Mouse (Mus musculus) C2C12 (cell line): ENCODE data around the gene Hist3h2ba. TPM values are rescaled to one million over a fixed set of nuclear protein-coding genes. Genes with fewer than 3 reads are reported as not detected.

ENCODE experiments used
- H3K27me3 ChIP-seq: one replicate; pipeline ENCODE4 v1.6.1; 2011; ENCODE audit not compliant: control insufficient read depth, insufficient read depth, insufficient read length
- H3K36me3 ChIP-seq: one replicate; pipeline ENCODE4 v1.6.1; 2011; ENCODE audit not compliant: control insufficient read depth, insufficient read depth
- H3K4me3 ChIP-seq: one replicate; pipeline ENCODE4 v1.5.1; 2011; ENCODE audit warnings: mild to moderate bottlenecking, control low read depth; ENCODE audit not compliant: poor library complexity, insufficient read depth, severe bottlenecking
- H3K79me2 ChIP-seq: one replicate; pipeline ENCODE4 v1.6.1; 2011; ENCODE audit not compliant: control insufficient read depth, insufficient read depth
- H3K79me3 ChIP-seq: one replicate; pipeline ENCODE4 v1.6.1; 2011; ENCODE audit warnings: low read depth, control low read depth
- H3ac ChIP-seq: one replicate; pipeline ENCODE3; 2011; ENCODE audit warnings: low read depth; ENCODE audit not compliant: control insufficient read depth, insufficient read length
- CEBPB ChIP-seq: IDR thresholded peaks from one replicate; pipeline ENCODE4 v1.6.1; 2011; ENCODE audit warnings: low read depth, mild to moderate bottlenecking, control low read depth, moderate library complexity
- CTCF ChIP-seq: IDR thresholded peaks from one replicate; pipeline ENCODE4 v1.5.1; 2011; ENCODE audit not compliant: control insufficient read depth, insufficient read depth, insufficient read length
- FOSL1 ChIP-seq: IDR thresholded peaks from one replicate; pipeline ENCODE4 v1.8.0; 2011; ENCODE audit warnings: mild to moderate bottlenecking, low read length; ENCODE audit not compliant: poor library complexity, insufficient read depth, severe bottlenecking
- MAX ChIP-seq: IDR thresholded peaks from one replicate; pipeline ENCODE4 v1.6.1; 2011; ENCODE audit warnings: mild to moderate bottlenecking, control low read depth
- MYOD1 ChIP-seq: IDR thresholded peaks from one replicate; pipeline ENCODE4 v1.6.1; 2011; ENCODE audit warnings: low read depth; ENCODE audit not compliant: control insufficient read depth, insufficient read length
- MYOG ChIP-seq: IDR thresholded peaks from one replicate; pipeline ENCODE4 v1.6.1; 2011; ENCODE audit not compliant: control insufficient read depth, insufficient read length; ENCODE audit errors: extremely low read depth
- USF1 ChIP-seq: IDR thresholded peaks from one replicate; pipeline ENCODE4 v1.6.1; 2011; ENCODE audit warnings: low read depth, mild to moderate bottlenecking, control low read depth, moderate library complexity
- polyA plus RNA-seq: library from polyadenylated mRNA; unstranded; fragments of >200 nt; fragmentation: generic; extraction: Trizol; gene quantifications from one replicate; pipeline ENCODE4 v1.2.1, GENCODE M21; 2012; ENCODE audit warnings: missing spikeins

Hist3h2ba gene
- polyA plus RNA-seq, 1 experiment: 1.6 TPM

GRCm38 (mm10) chr11:58926651-58927050 lies 22.1 kb upstream of the Hist3h2ba start:
- no peak overlapping the region for H3ac ChIP-seq
- no peak overlapping the region for H3K4me3 ChIP-seq
- no peaks in the 10 kb centered on the region for H3K79me3 ChIP-seq
- H3K27me3 ChIP-seq: peaks cover 9% of the 10 kb centered on the region
- no peak for TF ChIP-seq USF1
- no peak for TF ChIP-seq CTCF
- no peak for TF ChIP-seq MAX
- TF ChIP-seq MYOD1: no peak
- no peak for TF ChIP-seq FOSL1
- TF ChIP-seq CEBPB: no peak
- TF ChIP-seq MYOG: no peak
- H3K79me2 ChIP-seq: no peaks in the 10 kb centered on the region
- peaks cover 3% of the 10 kb centered on the region for H3K36me3 ChIP-seq

DNA sequence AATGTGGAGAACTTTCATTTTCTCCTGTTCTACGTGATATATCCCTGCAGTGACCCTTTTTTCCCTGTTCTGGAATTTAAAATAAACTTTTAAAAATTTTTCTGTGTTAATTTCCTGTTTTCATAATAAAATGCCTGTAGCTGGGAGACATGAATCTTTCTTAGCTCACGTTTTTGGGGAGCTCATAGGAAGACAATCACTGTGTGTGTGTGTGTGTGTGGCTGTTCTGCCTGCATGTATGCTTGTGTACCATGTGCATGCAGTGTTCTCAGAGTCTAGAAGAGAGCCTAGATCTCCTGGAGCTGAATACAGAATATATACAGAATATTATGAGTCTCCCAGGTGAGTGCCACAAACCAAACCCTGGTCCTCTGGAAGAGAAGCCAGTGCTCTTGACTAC lies 21.7 kb upstream of the Hist3h2ba start:
- H3K4me3 ChIP-seq: no peak overlapping the region
- H3ac ChIP-seq: no peak overlapping the region
- peaks cover 9% of the 10 kb centered on the region for H3K27me3 ChIP-seq
- no peaks in the 10 kb centered on the region for H3K79me3 ChIP-seq
- no peaks in the 10 kb centered on the region for H3K79me2 ChIP-seq
- TF ChIP-seq USF1: no peak
- TF ChIP-seq CTCF: no peak
- TF ChIP-seq FOSL1: no peak
- no peak for TF ChIP-seq MAX
- no peak for TF ChIP-seq MYOG
- no peak for TF ChIP-seq CEBPB
- H3K36me3 ChIP-seq: peaks cover 7% of the 10 kb centered on the region

GRCm38 (mm10) chr11:58927790-58928651 lies 20.7 kb upstream of the Hist3h2ba start:
- Histone ChIP-seq H3K27me3 (peaks cover 7% of the 10 kb centered on the region), H3K79me3 (no peaks in the 10 kb centered on the region), H3K36me3 (peaks cover 16% of the 10 kb centered on the region), H3ac (peak overlapping the region; percentile 31), H3K4me3 (no peak overlapping the region), H3K79me2 (no peaks in the 10 kb centered on the region)
- TF ChIP-seq CEBPB (no peak), MYOG (no peak), FOSL1 (no peak), MAX (no peak), CTCF (no peak), MYOD1 (no peak), USF1 (no peak)

DNA sequence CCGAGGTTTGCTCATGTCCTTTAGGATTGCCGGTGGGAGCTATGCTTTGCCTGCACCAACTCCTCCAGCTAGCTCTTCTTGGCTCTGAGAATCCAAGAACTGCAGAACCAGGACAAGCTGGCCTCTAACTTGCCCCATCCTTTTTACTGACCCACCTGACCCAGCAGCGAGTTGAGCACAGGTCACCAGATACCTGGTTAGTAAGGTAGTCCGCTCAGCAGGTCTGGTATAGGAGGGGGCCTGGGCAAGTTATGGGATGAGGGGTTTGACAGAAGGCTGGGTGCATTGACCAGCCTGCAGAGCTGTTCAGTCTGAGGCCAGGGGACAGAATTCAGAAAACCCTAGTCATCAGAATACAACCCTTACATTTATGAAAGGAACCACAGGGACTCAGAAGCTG lies 19.7 kb upstream of the Hist3h2ba start:
- Histone ChIP-seq H3K79me2 (no peaks in the 10 kb centered on the region), H3ac (no peak overlapping the region), H3K27me3 (no peaks in the 10 kb centered on the region), H3K4me3 (no peak overlapping the region), H3K36me3 (peaks cover 25% of the 10 kb centered on the region), H3K79me3 (no peaks in the 10 kb centered on the region)
- no peak for TF ChIP-seq MAX
- TF ChIP-seq CEBPB: no peak
- no peak for TF ChIP-seq CTCF
- TF ChIP-seq MYOG: no peak
- no peak for TF ChIP-seq MYOD1
- no peak for TF ChIP-seq USF1
- TF ChIP-seq FOSL1: no peak

- no peaks in the 10 kb centered on the region for H3K79me3 ChIP-seq
- H3K27me3 ChIP-seq: no peaks in the 10 kb centered on the region
- no peak overlapping the region for H3ac ChIP-seq
- peaks cover 30% of the 10 kb centered on the region for H3K36me3 ChIP-seq
- TF ChIP-seq MYOD1 (no peak), FOSL1 (no peak), CEBPB (no peak), MAX (no peak), MYOG (no peak), CTCF (no peak), USF1 (no peak)
- no peak overlapping the region for H3K4me3 ChIP-seq
- no peaks in the 10 kb centered on the region for H3K79me2 ChIP-seq
Measured at GRCm38 (mm10) chr11:58929641-58930040, 19.1 kb upstream of the Hist3h2ba start.

GRCm38 (mm10) chr11:58930254-58930653 lies 18.5 kb upstream of the Hist3h2ba start:
- H3K4me3 ChIP-seq: no peak overlapping the region

More at GRCm38 (mm10) chr11:58930254-58930653, 18.5 kb upstream of the Hist3h2ba start:
- no peak overlapping the region for H3ac ChIP-seq
- peaks cover 31% of the 10 kb centered on the region for H3K36me3 ChIP-seq
- TF ChIP-seq USF1 (no peak), CEBPB (no peak), FOSL1 (no peak)
- no peaks in the 10 kb centered on the region for H3K27me3 ChIP-seq
- H3K79me2 ChIP-seq: no peaks in the 10 kb centered on the region
- H3K79me3 ChIP-seq: no peaks in the 10 kb centered on the region
